8 mouse cellular contexts compared by ENCODE assay signal in genomic region chr4:137497892-137498722, GRCm38 (mm10). TPM values are rescaled to one million over a fixed set of nuclear protein-coding genes. Genes with fewer than 3 reads are reported as not detected.
A peak's percentile ranks its signal among the peaks of the same experiment; 100 is the strongest.
DNase-seq lines count a peak whose midpoint lies in the region; ATAC-seq and TF ChIP-seq lines count a peak whose summit lies in the region.

No protein-coding gene starts in this region.

- H3K4me2 ChIP-seq in heart, postnatal 0 days (ENCODE audit: low read depth, low read length): peak overlapping the region; percentile 21; the same call in 1 of the 2 replicates
- peak overlapping the region; percentile 11; the same call in 1 of the 2 replicates for H3K4me2 ChIP-seq in stomach, embryonic 14.5 days (replicated peaks; ENCODE audit: low read depth, low read length)

- H3K4me3 ChIP-seq in brown adipose tissue, adult 24 weeks (ENCODE audit: insufficient read depth, low read depth, low read length): peak overlapping the region; percentile 27
- H3K4me3 ChIP-seq in heart, postnatal 0 days (ENCODE audit: low read depth, low read length): no peak overlapping the region
- H3K4me3 ChIP-seq in stomach, embryonic 14.5 days (ENCODE audit: low read depth, low read length): no peak overlapping the region

- no peaks in the 10 kb centered on the region for H3K9me3 ChIP-seq in heart, postnatal 0 days (replicated peaks; ENCODE audit: control insufficient read depth, low read length)
- H3K9me3 ChIP-seq in stomach, embryonic 14.5 days (ENCODE audit: control insufficient read depth, low read depth, low read length): no peaks in the 10 kb centered on the region

- peaks cover 19% of the 10 kb centered on the region for H3K36me3 ChIP-seq in heart, postnatal 0 days (replicated peaks; ENCODE audit: control insufficient read depth, insufficient read depth, low read length)
- peaks cover 12% of the 10 kb centered on the region for H3K36me3 ChIP-seq in stomach, embryonic 14.5 days (ENCODE audit: control insufficient read depth, insufficient read depth, low read length)

- TF ChIP-seq CTCF in heart, postnatal 0 days (IDR thresholded peaks at IDR 0.05; ENCODE audit: low read depth): no peak

- WGBS in heart, postnatal 0 days: 37% methylated on average over 9 of the region's 9 CpGs
- 32% methylated on average over 9 of the region's 9 CpGs for WGBS in stomach, embryonic 14.5 days

- no peaks in the 10 kb centered on the region for H3K27me3 ChIP-seq in heart, postnatal 0 days (ENCODE audit: control insufficient read depth, insufficient read depth, low read length)
- H3K27me3 ChIP-seq in stomach, embryonic 14.5 days (ENCODE audit: control insufficient read depth, insufficient read depth, low read length): no peaks in the 10 kb centered on the region

- H3K4me1 ChIP-seq in brown adipose tissue, adult 24 weeks (ENCODE audit: control insufficient read depth, insufficient read depth, insufficient read length, low read length): peaks cover 75% of the 10 kb centered on the region
- H3K4me1 ChIP-seq in heart, postnatal 0 days (ENCODE audit: control insufficient read depth, insufficient read depth): peaks cover 74% of the 10 kb centered on the region
- peaks cover 44% of the 10 kb centered on the region for H3K4me1 ChIP-seq in stomach, embryonic 14.5 days (ENCODE audit: control insufficient read depth, insufficient read depth, low read length)

- DNase-seq in adrenal gland, postnatal 10 days: peak; percentile 74
- no peak for DNase-seq in adrenal gland, adult 18-20 months (ENCODE audit: low spot score in 2 of 2)
- peak; percentile 73 for DNase-seq in heart, postnatal 0 days (ENCODE audit: low spot score)
- peak; percentile 77 to 87 for DNase-seq in kidney, postnatal 25 days
- no peak for DNase-seq in layer of hippocampus, postnatal 25 days (ENCODE audit: extremely low spot score in 1 of 2, low spot score in 1 of 2)
- no peak for DNase-seq in retina, postnatal 1 day

- peak overlapping the region; percentile 96 for H3K27ac ChIP-seq in brown adipose tissue, adult 24 weeks (replicated peaks; ENCODE audit: low read depth, low read length)
- peak overlapping the region; percentile 95 for H3K27ac ChIP-seq in heart, postnatal 0 days (ENCODE audit: low read depth)
- peak overlapping the region; percentile 85 for H3K27ac ChIP-seq in stomach, embryonic 14.5 days (ENCODE audit: low read length)

- ATAC-seq in heart, postnatal 0 days (ENCODE audit: insufficient read depth, low read depth): 0 out of 2 replicates have a peak, but pooled peaks have one; percentile 13
- ATAC-seq in stomach, embryonic 14.5 days (ENCODE audit: insufficient number of reproducible peaks, insufficient read depth, low FRiP score, low read depth): peak; percentile 11; the same call in 1 of the 2 replicates

- TF ChIP-seq EP300 in heart, postnatal 0 days (IDR thresholded peaks at IDR 0.05; ENCODE audit: low read depth): peak; percentile 85; the same call in 1 of the 2 replicates

- H3K9ac ChIP-seq in heart, postnatal 0 days (replicated peaks; ENCODE audit: low read depth, low read length): peak overlapping the region; percentile 9
- H3K9ac ChIP-seq in stomach, embryonic 14.5 days (replicated peaks; ENCODE audit: low read depth, low read length): no peak overlapping the region

RNA-seq across cellular contexts. Expression of gene Hspg2, which starts 29.5 kb away (rescaled TPM):
- 100 to 1,000 TPM; 191 to 264 TPM for total RNA-seq in adrenal gland, postnatal 10 days (2021)
- total RNA-seq in adrenal gland, adult 18-20 months (2021): 100 to 1,000 TPM in 1 of 2 experiments, 10 to 100 TPM in 1; 79.7 to 122 TPM
- polyA plus RNA-seq in brown adipose tissue, adult 24 weeks (2012; ENCODE audit: insufficient read depth, insufficient read length, missing spikeins): 32.5 and 49.7 TPM in 2 replicates
- 473 and 516 TPM in 2 replicates for total RNA-seq in heart, postnatal 0 days (2014; rRNA removed; ENCODE audit: low replicate concordance)
- polyA plus RNA-seq in heart, postnatal 0 days (2015; fragmentation: Nextera tagmentation; extraction: Ambion mirVana): 41.2 and 42.4 TPM in 2 replicates
- polyA plus RNA-seq in stomach, embryonic 14.5 days (2014; fragmentation: Nextera tagmentation; extraction: Ambion mirVana): 42.6 and 44.1 TPM in 2 replicates
- total RNA-seq in layer of hippocampus, postnatal 25 days (2021): 10 to 100 TPM in 1 of 2 experiments, 1 to 10 TPM in 1; 5.6 to 10.8 TPM

RNA-seq across cellular contexts. Expression of gene 1700013G24Rik, which starts 45.0 kb away (rescaled TPM):
- not detected for total RNA-seq in adrenal gland, postnatal 10 days (2021)
- total RNA-seq in adrenal gland, adult 18-20 months (2021): not detected
- polyA plus RNA-seq in brown adipose tissue, adult 24 weeks (2012; ENCODE audit: insufficient read depth, insufficient read length, missing spikeins): not detected in 2 replicates
- not detected in 2 replicates for total RNA-seq in heart, postnatal 0 days (2014; rRNA removed; ENCODE audit: low replicate concordance)
- not detected in 2 replicates for polyA plus RNA-seq in heart, postnatal 0 days (2015; fragmentation: Nextera tagmentation; extraction: Ambion mirVana)
- polyA plus RNA-seq in stomach, embryonic 14.5 days (2014; fragmentation: Nextera tagmentation; extraction: Ambion mirVana): not detected in 2 replicates
- not detected for total RNA-seq in layer of hippocampus, postnatal 25 days (2021)

Comparison
In these comparisons a context has a peak if more than half of its experiments do, and no peak if none do; other contexts are left out.
1. DNase-seq: peak in adrenal gland, postnatal 10 days (single experiment), heart, postnatal 0 days (single experiment) and kidney, postnatal 25 days (2 of 2); none in adrenal gland, adult 18-20 months (0 of 2), layer of hippocampus, postnatal 25 days (0 of 2) and retina, postnatal 1 day (single experiment).
2. RNA of gene Hspg2, which starts 29.5 kb away (total RNA-seq): 473 to 516 TPM in heart, postnatal 0 days, 191 to 264 TPM in adrenal gland, postnatal 10 days and 79.7 to 122 TPM in adrenal gland, adult 18-20 months; 5.6 to 10.8 TPM in layer of hippocampus, postnatal 25 days; every median in the first group is over 4 times any median in the second.
3. Peak in every context shown above with its lines, with median percentiles within 50 percentile points of each other: H3K27ac ChIP-seq.